Mouse (Mus musculus) liver, embryonic 14.5 days (tissue): Measurements from ENCODE around the gene Ddx27. TPM values are rescaled to one million over a fixed set of nuclear protein-coding genes. Genes with fewer than 3 reads are reported as not detected.

ENCODE experiments used
- ATAC-seq: fragments of 200-750 bp; cut with Nextera tagmentation; 2 replicates; pipeline ENCODE4 v1.8.0; 2017; ENCODE audit warnings: moderate number of reproducible peaks, mild to moderate bottlenecking, moderate library complexity; ENCODE audit not compliant: insufficient read depth
- DNase-seq, 3 experiments: peaks; one replicate each; pipeline ENCODE4 v3.0.0-alpha.2; 2012 to 2013; ENCODE audit warnings: low read depth in 3 of 3, low spot score in 3 of 3
- H3K27ac ChIP-seq: fragments of 300-500 bp; sonication (generic); 2 replicates; pipeline ENCODE4 v1.5.1; 2014; ENCODE audit warnings: moderate library complexity, mild to moderate bottlenecking, control low read depth, inconsistent platforms
- H3K27me3 ChIP-seq: fragments of 300-500 bp; sonication (generic); 2 replicates; pipeline ENCODE4 v1.6.1; 2014; ENCODE audit warnings: mild to moderate bottlenecking, low read length, moderate library complexity; ENCODE audit not compliant: control insufficient read depth, insufficient read depth
- H3K36me3 ChIP-seq: fragments of 300-500 bp; sonication (generic); replicated peaks from 2 replicates; pipeline ENCODE4 v1.6.1; 2014; ENCODE audit warnings: low read depth; ENCODE audit not compliant: control insufficient read depth, insufficient read depth
- H3K4me1 ChIP-seq, 2 experiments: fragments of 200-500 bp in 1 of 2; fragments of 300-500 bp in 1 of 2; sonication (generic) in 1 of 2; replicated peaks; 2 replicates each; pipeline ENCODE4 v1.6.1; 2012 to 2014; ENCODE audit warnings: antibody characterized with exemption in 1 of 2, inconsistent platforms in 1 of 2, low read length in 1 of 2; ENCODE audit not compliant: control insufficient read depth in 2 of 2, insufficient read depth in 2 of 2
- H3K4me2 ChIP-seq: fragments of 300-500 bp; sonication (generic); 2 replicates; pipeline ENCODE4 v1.6.1; 2014; ENCODE audit warnings: low read depth, mild to moderate bottlenecking, control low read depth, moderate library complexity
- H3K4me3 ChIP-seq, 2 experiments: fragments of 200-500 bp in 1 of 2; fragments of 300-500 bp in 1 of 2; sonication (generic) in 1 of 2; 2 replicates each; pipeline ENCODE4 v1.5.1; 2012 to 2014; ENCODE audit warnings: low read depth in 2 of 2, low read length in 2 of 2, mild to moderate bottlenecking in 2 of 2, control low read depth in 1 of 2, inconsistent platforms in 1 of 2, moderate library complexity in 1 of 2; ENCODE audit not compliant: insufficient read depth in 1 of 2
- H3K9ac ChIP-seq: fragments of 300-500 bp; sonication (generic); replicated peaks from 2 replicates; pipeline ENCODE4 v1.6.1; 2014; ENCODE audit warnings: mild to moderate bottlenecking, control low read depth, moderate library complexity
- H3K9me3 ChIP-seq: fragments of 300-500 bp; sonication (generic); 2 replicates; pipeline ENCODE4 v1.6.1; 2016; ENCODE audit warnings: low read length, mixed read lengths; ENCODE audit not compliant: control insufficient read depth
- CTCF ChIP-seq: IDR thresholded peaks from 2 replicates; pipeline ENCODE4 v1.5.1; 2016; ENCODE audit warnings: antibody characterized with exemption, low read depth, control low read depth
- EP300 ChIP-seq: IDR thresholded peaks from 2 replicates; pipeline ENCODE4 v1.6.1; 2016; ENCODE audit warnings: antibody characterized with exemption, low read depth
- WGBS: fragments of 180-500 bp; shearing (Covaris S2); extraction: QIAGEN DNeasy Blood & Tissue Kit; methylation state at CpG from one replicate; pipeline ENCODE4 v1.1.7; 2014; ENCODE audit not compliant: insufficient replicate concordance; 5-methylcytosine and 5-hydroxymethylcytosine counted together
- polyA plus RNA-seq, 2 experiments: library from polyadenylated mRNA; depleted of rRNA in 1 of 2; stranded (reverse) in 1 of 2; unstranded in 1 of 2; fragments of >200 nt; fragmentation: Nextera tagmentation in 1 of 2; extraction: Ambion mirVana in 1 of 2; gene quantifications; 2 replicates each; pipeline versions ENCODE4 v1.2.1 to v1.2.3; 2012 to 2014

Gene Ddx27
- polyA plus RNA-seq, 2 experiments = 26.5 to 39.5 TPM

DNA sequence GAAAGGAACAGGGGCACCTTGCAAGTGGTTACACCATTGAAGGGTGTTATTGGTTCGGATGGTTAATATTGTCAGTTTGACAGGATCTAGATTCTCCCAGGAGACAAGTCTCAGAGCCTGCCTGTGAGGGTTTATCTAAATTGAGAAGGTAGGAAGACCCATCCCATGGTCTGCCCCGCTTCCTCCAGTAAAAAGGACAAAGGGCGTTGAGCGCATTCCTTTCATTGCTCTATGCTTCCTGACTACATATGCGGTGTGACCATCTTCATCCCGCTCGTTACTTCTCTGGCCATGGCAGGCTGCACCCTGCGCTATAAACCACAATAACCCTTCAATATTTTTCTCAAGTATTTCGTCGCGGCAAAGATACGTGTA is 56.3 kb downstream of the Ddx27 start:
- WGBS = 12% methylated on average over 12 of the region's 12 CpGs
- peak overlapping the region; percentile 28 for H3K9ac ChIP-seq
- no peaks in the 10 kb centered on the region; the same call in 1 of the 2 replicates for H3K36me3 ChIP-seq
- no peaks in the 10 kb centered on the region for H3K27me3 ChIP-seq
- no peaks in the 10 kb centered on the region for H3K9me3 ChIP-seq
- H3K4me3 ChIP-seq = peak overlapping the region; percentile 48 to 61
- peaks cover 0 to 10% of the 10 kb centered on the region in 2 experiments; a peak in 2 of 4 replicates for H3K4me1 ChIP-seq
- peak overlapping the region; percentile 77 for H3K4me2 ChIP-seq
- no peak for ATAC-seq
- no peak for TF ChIP-seq CTCF
- no peak for TF ChIP-seq EP300
- DNase-seq = no peak
- H3K27ac ChIP-seq = peak overlapping the region; percentile 22

DNA sequence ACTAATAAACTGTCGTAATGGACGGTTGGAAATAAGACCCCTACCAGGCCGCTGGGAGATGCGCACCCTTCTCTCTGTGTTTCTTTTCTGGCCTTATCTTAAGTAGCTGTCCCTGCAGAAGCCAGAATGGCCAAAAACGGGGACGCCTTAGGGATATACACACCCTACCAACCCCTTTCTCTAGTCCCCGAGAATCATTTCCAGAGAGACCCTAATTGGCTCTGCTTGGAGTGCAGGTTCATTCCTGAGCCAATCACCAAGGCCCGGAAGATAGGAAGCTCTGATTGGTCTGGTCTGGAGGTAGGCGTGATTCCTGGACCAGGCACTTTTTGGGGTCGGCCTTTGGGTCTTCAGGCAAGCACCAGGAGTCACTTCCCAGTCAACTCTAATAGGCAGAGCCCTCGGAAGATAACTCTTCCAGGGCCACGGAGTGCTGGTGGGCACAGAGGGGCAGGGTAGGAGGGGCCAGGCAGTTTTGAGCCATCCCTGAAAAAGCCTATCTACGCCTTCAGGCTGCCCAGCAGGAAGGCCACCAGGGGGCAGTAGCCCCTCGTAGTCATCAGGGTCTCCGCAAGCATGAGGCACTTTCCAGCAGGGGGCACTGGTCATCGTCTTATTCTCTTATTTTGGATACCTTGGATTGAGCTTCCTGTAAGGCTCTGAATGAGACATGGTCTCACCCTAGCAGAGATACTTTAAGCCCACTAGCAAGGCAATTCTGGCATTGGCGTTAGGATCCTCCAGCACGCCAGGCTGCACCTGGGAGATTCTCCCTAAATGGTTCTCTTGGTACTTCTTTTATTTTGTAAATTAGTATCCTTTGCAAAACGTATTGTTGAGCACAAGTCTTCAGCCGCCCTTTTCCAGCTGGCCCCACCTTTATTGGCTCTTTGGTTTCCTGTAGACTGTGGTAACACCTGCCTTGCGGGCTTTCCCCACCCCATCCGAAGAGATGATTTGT is 56.9 kb downstream of the Ddx27 start:
- TF ChIP-seq CTCF (peak; percentile 100), EP300 (no peak)
- Histone ChIP-seq H3K27me3 (no peaks in the 10 kb centered on the region), H3K4me2 (peak overlapping the region; percentile 77), H3K9ac (peak overlapping the region; percentile 28), H3K9me3 (no peaks in the 10 kb centered on the region), H3K4me3 (peak overlapping the region; percentile 48 to 61), H3K27ac (peak overlapping the region; percentile 22), H3K36me3 (no peaks in the 10 kb centered on the region), H3K4me1 (peaks cover 0 to 10% of the 10 kb centered on the region in 2 experiments; a peak in 2 of 4 replicates)
- WGBS = 8% methylated on average over 22 of the region's 22 CpGs
- peak; percentile 91 for ATAC-seq
- peak; percentile 78 to 84 (median 78) for DNase-seq

DNA sequence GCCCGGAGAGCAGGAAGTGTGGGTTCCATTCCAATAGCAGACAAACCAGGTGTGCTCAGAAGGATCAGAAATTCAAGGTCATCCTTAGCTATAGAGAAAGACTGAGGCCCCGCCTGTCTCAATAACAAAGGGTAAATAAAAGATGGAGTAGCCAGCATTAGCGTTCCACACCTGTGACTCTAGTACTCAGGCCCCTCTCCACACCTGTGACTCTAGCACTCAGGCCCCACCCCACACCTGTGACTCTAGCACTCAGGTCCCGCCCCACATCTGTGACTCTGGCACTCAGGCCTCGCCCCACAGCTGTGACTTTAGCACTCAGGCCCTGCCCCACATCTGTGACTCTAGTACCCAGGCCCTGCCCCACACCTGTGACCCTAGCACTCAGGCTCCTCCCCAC is 59.6 kb downstream of the Ddx27 start:
- Histone ChIP-seq H3K9ac (no peak overlapping the region), H3K27ac (no peak overlapping the region), H3K4me1 (peaks cover 0 to 10% of the 10 kb centered on the region in 2 experiments; a peak in 2 of 4 replicates), H3K36me3 (no peaks in the 10 kb centered on the region), H3K4me3 (no peak overlapping the region), H3K27me3 (no peaks in the 10 kb centered on the region), H3K4me2 (no peak overlapping the region), H3K9me3 (no peaks in the 10 kb centered on the region)
- ATAC-seq = no peak
- WGBS = 79% methylated on average over 5 of the region's 5 CpGs
- no peak for DNase-seq
- TF ChIP-seq CTCF (no peak), EP300 (no peak)

DNA sequence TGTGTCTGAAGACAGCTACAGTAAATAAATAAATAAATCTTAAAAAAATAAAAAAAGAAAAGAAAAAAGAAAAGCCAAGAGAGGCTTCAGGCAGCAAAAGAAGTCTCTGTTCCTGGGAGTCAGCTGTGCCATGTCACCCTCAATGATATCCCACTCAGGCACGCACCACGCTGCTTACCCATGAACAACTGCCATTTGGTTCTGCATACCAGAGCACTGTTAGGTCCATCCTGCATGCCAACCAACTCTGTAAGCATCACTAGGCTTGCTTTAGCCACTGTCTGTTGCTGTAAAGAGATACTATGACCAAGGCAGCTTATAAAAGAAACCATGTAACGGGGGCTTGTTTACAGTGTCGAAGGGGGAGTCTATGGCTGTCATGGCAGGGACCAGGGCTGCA is 61.4 kb downstream of the Ddx27 start:
- Histone ChIP-seq H3K9me3 (no peaks in the 10 kb centered on the region), H3K27ac (no peak overlapping the region), H3K4me2 (no peak overlapping the region), H3K4me3 (no peak overlapping the region), H3K9ac (no peak overlapping the region), H3K36me3 (no peaks in the 10 kb centered on the region), H3K4me1 (peaks cover 0 to 3% of the 10 kb centered on the region in 2 experiments; a peak in 2 of 4 replicates), H3K27me3 (no peaks in the 10 kb centered on the region)
- TF ChIP-seq CTCF = no peak
- TF ChIP-seq EP300 = no peak
- DNase-seq (no peak), ATAC-seq (no peak)
- 77% methylated on average over 4 of the region's 4 CpGs for WGBS

DNA sequence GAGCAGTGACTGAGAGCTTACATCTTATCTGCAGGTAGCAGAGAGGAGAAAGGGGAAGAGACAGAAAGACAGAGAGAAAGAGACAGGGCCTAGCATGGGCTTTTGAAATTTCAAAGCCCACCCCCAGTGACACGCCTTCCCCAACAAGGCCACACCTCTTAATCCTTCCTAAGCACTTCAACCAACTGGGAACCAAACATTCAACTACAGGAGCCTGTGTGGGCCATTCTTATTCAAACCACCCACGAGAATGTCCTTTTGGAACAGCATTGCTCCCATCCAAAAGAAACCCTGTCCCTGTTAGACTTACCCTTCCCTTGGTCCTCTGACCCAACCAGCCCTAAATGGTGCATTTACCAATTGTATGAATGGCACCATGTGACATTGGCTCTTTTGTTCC is 61.8 kb downstream of the Ddx27 start:
- ATAC-seq = no peak
- no peak overlapping the region for H3K9ac ChIP-seq
- no peak for TF ChIP-seq EP300
- no peak for TF ChIP-seq CTCF
- H3K4me2 ChIP-seq = no peak overlapping the region
- no peak overlapping the region for H3K4me3 ChIP-seq
- H3K27ac ChIP-seq = no peak overlapping the region
- H3K36me3 ChIP-seq = no peaks in the 10 kb centered on the region
- DNase-seq = no peak
- no peaks in the 10 kb centered on the region for H3K27me3 ChIP-seq
- 32% methylated on average over 2 of the region's 2 CpGs for WGBS
- no peaks in the 10 kb centered on the region for H3K4me1 ChIP-seq
- no peaks in the 10 kb centered on the region for H3K9me3 ChIP-seq
